Mouse (Mus musculus): Measurements from ENCODE around the gene Mog. TPM values are rescaled to one million over a fixed set of nuclear protein-coding genes. Genes with fewer than 3 reads are reported as not detected.
"Not testable (repeated sequence)": the region's sequence is repeated elsewhere in the genome, so short reads cannot be mapped to it uniquely, and the experiment has no call there.

Mog gene
- polyA plus RNA-seq, 1 experiment from 2014 or later = not detected

DNA sequence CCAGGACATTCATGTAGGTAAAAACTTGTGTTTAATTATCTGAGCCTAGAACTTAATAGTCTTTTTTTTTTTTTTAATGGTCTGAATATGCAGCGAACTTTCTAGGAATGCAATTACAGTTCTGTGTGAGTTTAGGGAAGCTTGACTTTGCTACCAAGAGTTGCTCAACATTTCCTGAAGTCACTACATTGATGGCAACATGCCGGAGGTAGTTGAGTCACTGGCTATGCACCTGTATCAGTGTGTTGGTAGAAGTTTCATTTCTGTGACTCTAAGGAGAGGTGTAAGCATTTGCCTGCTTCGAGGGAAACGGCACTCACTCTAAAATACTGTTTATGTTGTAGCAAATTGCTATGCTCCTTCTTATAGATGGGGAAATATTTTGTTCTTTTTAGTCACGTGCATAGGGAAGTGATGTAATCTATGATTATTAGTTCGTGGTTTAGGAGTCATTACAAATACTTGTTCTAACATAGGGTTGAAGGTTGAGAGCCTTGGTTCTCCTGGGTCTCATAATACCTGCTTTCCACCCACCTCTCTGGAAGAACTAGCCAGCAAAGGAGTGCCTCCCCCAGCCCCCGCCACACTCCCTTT is 21.6 kb upstream of the Mog start:
- Histone ChIP-seq H3K9me3 (replicated peaks) (no peaks in the 10 kb centered on the region), H3K9ac (peak overlapping the region; percentile 85; the same call in 1 of the 2 replicates), H3K4me2 (peak overlapping the region; percentile 97), H3K36me3 (no peaks in the 10 kb centered on the region), H3K4me3 (peak overlapping the region; percentile 92), H3K4me1 (replicated peaks) (peaks cover 20% of the 10 kb centered on the region), H3K27me3 (peaks cover 19% of the 10 kb centered on the region), H3K27ac (no peak overlapping the region)
- no peak for ATAC-seq (replicated peaks; ENCODE audit: insufficient number of reproducible peaks, insufficient read depth, low FRiP score, low read depth)
- 75% methylated on average over 7 of the region's 7 CpGs for WGBS

DNA sequence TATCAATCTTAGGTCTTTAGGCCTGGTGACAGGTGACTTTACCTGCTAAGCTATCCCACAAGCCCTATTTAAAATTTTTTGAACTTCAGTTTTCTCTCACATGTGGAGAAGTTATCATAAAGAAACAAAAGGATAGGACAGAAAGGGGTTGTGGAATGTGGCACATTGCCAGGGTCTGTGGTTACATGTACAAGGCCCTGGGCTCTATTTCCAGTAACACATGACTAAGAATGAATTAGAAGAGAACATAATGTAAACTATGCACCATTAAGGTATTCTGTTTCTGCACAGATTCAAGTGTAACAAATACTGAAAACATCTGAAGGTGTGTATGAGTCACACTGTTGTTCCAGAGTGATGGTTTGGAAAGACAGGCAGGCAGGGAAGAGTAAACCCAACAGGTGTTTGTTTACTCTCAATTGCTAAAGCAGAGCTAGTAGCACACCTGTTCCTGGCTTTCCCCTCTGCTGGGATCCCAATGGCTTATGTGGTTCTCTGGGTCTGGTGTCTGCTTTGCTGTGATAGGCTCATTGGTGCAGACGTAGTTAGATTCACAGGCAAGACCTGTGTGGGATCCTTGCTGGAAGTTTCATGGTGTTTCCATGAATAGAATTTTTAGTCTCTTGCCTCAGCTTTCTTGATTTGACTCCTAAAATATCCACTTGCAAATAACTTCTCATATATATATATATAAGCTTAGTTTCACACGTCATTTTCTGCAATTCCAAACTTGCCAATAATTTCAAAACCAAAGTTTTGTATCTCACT is 16.1 kb upstream of the Mog start:
- WGBS = 62% methylated on average over 2 of the region's 2 CpGs

DNA sequence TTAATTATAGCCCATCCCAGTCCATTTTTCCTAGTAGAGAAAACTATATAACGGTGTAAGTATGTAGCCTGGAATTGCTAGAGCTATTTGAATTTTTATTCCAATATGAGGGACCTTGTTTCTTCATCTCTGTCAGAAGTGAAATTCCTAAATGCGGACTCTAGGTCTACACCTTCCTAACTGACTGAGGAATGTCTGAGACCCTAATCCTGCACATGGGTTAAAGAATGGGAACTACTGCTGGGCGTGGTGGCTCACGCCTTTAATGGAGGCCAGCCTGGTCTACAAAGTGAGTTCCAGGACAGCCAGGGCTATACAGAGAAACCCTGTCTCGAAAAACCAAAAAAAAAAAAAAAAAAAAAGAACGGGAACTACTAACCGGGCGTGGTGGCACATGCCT is 6.0 kb upstream of the Mog start:
- ATAC-seq (replicated peaks; ENCODE audit: insufficient number of reproducible peaks, insufficient read depth, low FRiP score, low read depth) = no peak
- peaks cover 3% of the 10 kb centered on the region for H3K4me1 ChIP-seq (replicated peaks)
- H3K27me3 ChIP-seq = no peaks in the 10 kb centered on the region
- peak overlapping the region; percentile 64 for H3K4me3 ChIP-seq
- H3K9ac ChIP-seq = no peak overlapping the region
- no peaks in the 10 kb centered on the region for H3K9me3 ChIP-seq (replicated peaks)
- H3K36me3 ChIP-seq = no peaks in the 10 kb centered on the region
- WGBS = 67% methylated on average over 8 of the region's 8 CpGs
- peak overlapping the region; percentile 66 for H3K4me2 ChIP-seq
- peak overlapping the region; percentile 87 for H3K27ac ChIP-seq

More for the DNA sequence above, 16.1 kb upstream of the Mog start:
- H3K27me3 ChIP-seq = no peaks in the 10 kb centered on the region
- H3K9ac ChIP-seq = no peak overlapping the region
- H3K36me3 ChIP-seq = no peaks in the 10 kb centered on the region
- no peak overlapping the region for H3K27ac ChIP-seq
- H3K4me3 ChIP-seq = no peak overlapping the region
- H3K4me1 ChIP-seq (replicated peaks) = no peaks in the 10 kb centered on the region
- no peaks in the 10 kb centered on the region for H3K9me3 ChIP-seq (replicated peaks)
- H3K4me2 ChIP-seq = no peak overlapping the region
- ATAC-seq (replicated peaks; ENCODE audit: insufficient number of reproducible peaks, insufficient read depth, low FRiP score, low read depth) = no peak

DNA sequence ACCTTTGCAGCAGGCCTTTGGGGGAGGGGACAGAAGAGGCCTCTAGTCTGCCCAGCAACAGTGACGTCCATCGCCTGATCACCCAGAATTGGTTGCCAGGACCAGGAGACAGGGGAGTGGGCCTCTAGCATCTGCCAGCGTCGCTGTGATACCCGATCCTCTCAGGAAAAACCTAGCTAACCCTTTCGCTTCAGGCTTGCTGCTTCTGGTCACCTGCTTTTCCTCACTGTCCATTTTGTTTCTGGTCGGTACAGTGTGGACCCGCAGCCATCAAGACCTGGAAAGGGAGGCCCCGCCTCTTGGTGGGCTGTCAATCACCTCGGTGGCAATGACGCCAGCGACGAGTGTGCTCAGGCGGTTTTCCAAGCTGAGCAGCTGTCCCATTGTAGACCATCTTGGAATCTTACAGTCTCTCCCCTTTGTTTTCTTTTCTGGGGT is 5.5 kb upstream of the Mog start:
- peak; percentile 97 for ATAC-seq (replicated peaks; ENCODE audit: insufficient number of reproducible peaks, insufficient read depth, low FRiP score, low read depth)
- under 1% methylated on average over 14 of the region's 14 CpGs for WGBS
- H3K4me2 ChIP-seq = peak overlapping the region; percentile 66

DNA sequence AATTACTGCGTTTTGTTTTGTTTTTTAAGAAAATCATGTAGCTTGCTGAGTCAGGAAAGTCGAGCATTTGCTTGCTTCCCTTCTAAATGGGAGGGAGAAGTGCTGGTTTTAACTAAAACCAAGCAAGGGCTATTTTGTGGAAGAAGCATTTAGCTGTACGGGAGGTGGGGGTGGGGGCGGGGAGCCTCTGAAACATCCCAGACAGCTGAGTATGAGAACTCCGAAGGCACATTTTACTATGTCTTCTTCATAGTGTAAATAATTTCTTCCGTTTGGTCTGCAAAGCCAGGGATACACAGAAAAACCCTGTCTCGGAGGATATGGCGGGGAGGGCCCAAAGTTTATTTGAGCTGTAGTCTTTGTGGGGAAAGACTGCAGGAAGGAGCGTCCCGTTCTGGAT is 5.0 kb upstream of the Mog start:
- H3K4me3 ChIP-seq = peak overlapping the region; percentile 64
- no peaks in the 10 kb centered on the region for H3K9me3 ChIP-seq (replicated peaks)
- ATAC-seq (replicated peaks; ENCODE audit: insufficient number of reproducible peaks, insufficient read depth, low FRiP score, low read depth) = no peak
- WGBS = 9% methylated on average over 10 of the region's 10 CpGs
- H3K4me2 ChIP-seq = peak overlapping the region; percentile 66
- H3K27me3 ChIP-seq = no peaks in the 10 kb centered on the region
- H3K4me1 ChIP-seq (replicated peaks) = peaks cover 3% of the 10 kb centered on the region
- peak overlapping the region; percentile 56; the same call in 1 of the 2 replicates for H3K9ac ChIP-seq
- H3K36me3 ChIP-seq = no peaks in the 10 kb centered on the region
- peak overlapping the region; percentile 87 for H3K27ac ChIP-seq

More for the DNA sequence above, 5.5 kb upstream of the Mog start:
- H3K9me3 ChIP-seq (replicated peaks) = no peaks in the 10 kb centered on the region
- peaks cover 3% of the 10 kb centered on the region for H3K4me1 ChIP-seq (replicated peaks)
- H3K4me3 ChIP-seq = peak overlapping the region; percentile 64
- peak overlapping the region; percentile 56 for H3K9ac ChIP-seq
- no peaks in the 10 kb centered on the region for H3K27me3 ChIP-seq
- no peaks in the 10 kb centered on the region for H3K36me3 ChIP-seq
- peak overlapping the region; percentile 87 for H3K27ac ChIP-seq

DNA sequence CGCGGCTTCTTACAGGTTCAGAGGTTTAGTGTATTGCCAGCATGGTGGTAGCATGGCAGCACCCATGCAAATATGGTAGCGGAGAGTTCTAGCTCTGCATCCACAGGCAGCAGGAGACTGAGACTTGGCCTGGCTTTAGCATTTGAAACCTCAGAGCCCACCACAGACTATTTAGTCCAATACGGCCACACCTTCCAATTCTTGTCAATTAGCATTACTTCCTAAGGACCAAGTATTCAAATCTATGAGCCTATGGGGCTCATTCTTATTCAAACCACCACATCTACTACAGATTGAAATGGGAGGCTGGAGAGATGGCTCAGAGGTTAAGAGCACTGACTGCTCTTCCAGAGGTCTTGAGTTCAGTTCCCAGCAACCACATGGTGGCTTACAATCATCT is 4.3 kb upstream of the Mog start:
- ATAC-seq (replicated peaks; ENCODE audit: insufficient number of reproducible peaks, insufficient read depth, low FRiP score, low read depth) = no peak

DNA sequence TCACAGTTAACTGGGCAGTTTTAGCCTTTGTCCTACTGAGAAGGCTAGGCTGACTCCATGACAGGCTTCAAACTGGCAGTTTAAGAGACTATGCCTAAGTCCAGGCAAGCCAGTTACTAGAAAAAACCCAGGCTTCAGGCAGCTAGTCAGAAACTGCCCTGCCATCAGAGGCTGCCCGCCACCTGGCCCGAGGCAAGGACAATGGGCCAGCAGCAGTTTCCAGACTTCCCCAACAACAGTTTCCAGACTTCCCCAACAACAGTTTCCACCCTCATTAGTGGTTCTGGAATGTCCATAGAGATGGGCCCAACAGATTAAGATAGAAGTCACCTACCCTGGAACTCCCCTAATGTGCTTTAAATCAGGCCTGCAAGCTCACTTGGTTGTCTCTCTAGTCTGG is 3.2 kb upstream of the Mog start:
- Histone ChIP-seq H3K36me3 (no peaks in the 10 kb centered on the region), H3K27me3 (no peaks in the 10 kb centered on the region), H3K4me2 (no peak overlapping the region), H3K27ac (no peak overlapping the region), H3K4me1 (replicated peaks) (peaks cover 3% of the 10 kb centered on the region), H3K9ac (no peak overlapping the region), H3K4me3 (no peak overlapping the region), H3K9me3 (replicated peaks) (no peaks in the 10 kb centered on the region)
- ATAC-seq (replicated peaks; ENCODE audit: insufficient number of reproducible peaks, insufficient read depth, low FRiP score, low read depth) = no peak
- 82% methylated on average over 2 of the region's 2 CpGs for WGBS

More for the DNA sequence above, 4.3 kb upstream of the Mog start:
- no peaks in the 10 kb centered on the region for H3K27me3 ChIP-seq
- H3K9me3 ChIP-seq (replicated peaks) = no peaks in the 10 kb centered on the region
- H3K4me3 ChIP-seq = no peak overlapping the region
- H3K27ac ChIP-seq = no peak overlapping the region; the same call in 1 of the 2 replicates
- H3K4me1 ChIP-seq (replicated peaks) = peaks cover 3% of the 10 kb centered on the region
- WGBS = 92% methylated on average over 4 of the region's 4 CpGs
- no peak overlapping the region for H3K4me2 ChIP-seq
- H3K36me3 ChIP-seq = no peaks in the 10 kb centered on the region
- H3K9ac ChIP-seq = no peak overlapping the region

DNA sequence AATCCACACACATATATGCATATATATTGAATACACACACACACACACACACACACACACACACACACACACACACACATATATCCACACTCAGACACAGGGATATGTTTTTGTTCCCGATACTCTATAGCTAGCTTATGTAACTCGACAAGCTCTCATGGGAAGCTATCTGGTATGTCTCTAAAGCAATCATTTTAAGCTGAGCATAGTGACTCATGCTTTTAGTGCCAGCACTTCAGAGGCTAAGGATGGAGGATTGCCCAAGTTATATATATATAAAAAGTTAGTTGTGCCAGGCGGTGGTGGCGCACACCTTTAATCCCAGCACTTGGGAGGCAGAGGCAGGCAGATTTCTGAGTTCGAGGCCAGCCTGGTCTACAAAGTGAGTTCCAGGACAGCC is 4.0 kb downstream of the Mog start:
- not testable (repeated sequence) for H3K9me3 ChIP-seq (replicated peaks); ATAC-seq (replicated peaks; ENCODE audit: insufficient number of reproducible peaks, insufficient read depth, low FRiP score, low read depth); H3K4me3 ChIP-seq; H3K27me3 ChIP-seq; H3K36me3 ChIP-seq; H3K4me2 ChIP-seq; H3K9ac ChIP-seq; H3K4me1 ChIP-seq (replicated peaks); H3K27ac ChIP-seq
- 82% methylated on average over 5 of the region's 5 CpGs for WGBS

DNA sequence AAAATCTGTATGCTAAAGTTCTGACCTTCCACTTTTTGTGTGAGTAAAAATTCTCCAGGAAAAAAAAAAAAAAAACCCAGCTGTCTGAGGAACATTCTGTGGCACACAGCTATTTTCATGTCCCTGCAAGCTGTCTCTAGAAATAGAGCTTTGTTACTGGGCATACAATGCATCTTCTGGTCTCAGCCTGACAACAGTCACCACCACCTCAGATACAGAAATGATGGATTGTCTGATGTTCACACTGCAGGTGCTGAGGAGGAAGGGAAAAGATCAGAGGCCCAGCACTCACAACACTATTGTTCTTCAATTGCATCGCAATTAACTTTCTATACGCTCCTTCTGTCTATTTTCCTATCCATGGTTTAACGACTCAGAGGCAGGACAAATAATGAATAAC is 4.9 kb downstream of the Mog start:
- no peaks in the 10 kb centered on the region for H3K4me1 ChIP-seq (replicated peaks)
- no peak overlapping the region for H3K27ac ChIP-seq
- no peaks in the 10 kb centered on the region for H3K27me3 ChIP-seq
- H3K36me3 ChIP-seq = no peaks in the 10 kb centered on the region
- WGBS = 80% methylated on average over 3 of the region's 3 CpGs
- no peaks in the 10 kb centered on the region for H3K9me3 ChIP-seq (replicated peaks)
- H3K4me2 ChIP-seq = no peak overlapping the region
- no peak overlapping the region for H3K9ac ChIP-seq
- no peak overlapping the region for H3K4me3 ChIP-seq
- ATAC-seq (replicated peaks; ENCODE audit: insufficient number of reproducible peaks, insufficient read depth, low FRiP score, low read depth) = no peak

DNA sequence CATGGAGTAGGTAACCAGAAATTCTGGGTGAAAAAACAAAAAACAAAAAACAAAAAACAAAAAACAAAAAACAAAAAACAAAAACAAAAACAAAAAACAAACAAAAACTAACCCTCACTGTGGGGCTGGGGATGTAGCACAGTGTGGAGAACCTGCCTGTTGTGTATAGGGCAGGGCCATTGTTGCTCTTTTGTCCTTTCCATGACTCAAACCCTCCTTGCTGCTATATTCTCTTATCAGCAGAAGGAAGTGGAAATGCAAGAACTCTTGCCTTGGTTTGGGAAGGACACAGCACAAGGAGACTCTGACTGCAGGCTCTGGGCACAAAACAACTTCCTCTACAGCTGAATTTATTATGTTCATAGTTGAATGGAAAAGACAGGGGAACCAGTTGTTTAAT is 6.9 kb downstream of the Mog start:
- Histone ChIP-seq H3K4me3 (no peak overlapping the region), H3K9ac (no peak overlapping the region), H3K9me3 (replicated peaks) (no peaks in the 10 kb centered on the region), H3K4me1 (replicated peaks) (no peaks in the 10 kb centered on the region), H3K36me3 (no peaks in the 10 kb centered on the region), H3K27ac (no peak overlapping the region), H3K27me3 (no peaks in the 10 kb centered on the region), H3K4me2 (no peak overlapping the region)
- no peak for ATAC-seq (replicated peaks; ENCODE audit: insufficient number of reproducible peaks, insufficient read depth, low FRiP score, low read depth)

DNA sequence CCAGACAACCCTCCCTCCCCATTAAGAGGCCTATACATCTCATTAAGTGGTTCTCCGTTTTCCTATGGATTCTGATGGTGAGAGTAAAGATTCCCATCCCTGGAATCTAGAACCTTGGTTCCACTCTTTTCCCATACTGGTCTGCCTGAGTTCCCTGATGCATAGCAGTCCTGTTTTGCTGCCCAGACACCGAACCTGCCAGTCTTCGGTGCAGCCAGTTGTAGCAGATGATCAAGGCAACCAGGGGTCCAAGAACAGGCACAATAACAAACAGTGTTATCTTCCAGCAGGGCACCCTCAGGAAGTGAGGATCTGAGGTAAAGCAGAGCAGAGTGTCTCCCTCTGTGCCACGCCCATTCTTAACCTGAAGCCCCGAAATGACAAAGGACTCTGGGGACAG is 11.1 kb downstream of the Mog start:
- H3K4me2 ChIP-seq = no peak overlapping the region
- no peaks in the 10 kb centered on the region for H3K4me1 ChIP-seq (replicated peaks)
- H3K27ac ChIP-seq = no peak overlapping the region
- no peak overlapping the region for H3K4me3 ChIP-seq
- no peaks in the 10 kb centered on the region for H3K27me3 ChIP-seq
- H3K36me3 ChIP-seq = peaks cover 16% of the 10 kb centered on the region
- WGBS = 57% methylated on average over 5 of the region's 5 CpGs
- no peak for ATAC-seq (replicated peaks; ENCODE audit: insufficient number of reproducible peaks, insufficient read depth, low FRiP score, low read depth)
- H3K9ac ChIP-seq = no peak overlapping the region
- H3K9me3 ChIP-seq (replicated peaks) = no peaks in the 10 kb centered on the region

DNA sequence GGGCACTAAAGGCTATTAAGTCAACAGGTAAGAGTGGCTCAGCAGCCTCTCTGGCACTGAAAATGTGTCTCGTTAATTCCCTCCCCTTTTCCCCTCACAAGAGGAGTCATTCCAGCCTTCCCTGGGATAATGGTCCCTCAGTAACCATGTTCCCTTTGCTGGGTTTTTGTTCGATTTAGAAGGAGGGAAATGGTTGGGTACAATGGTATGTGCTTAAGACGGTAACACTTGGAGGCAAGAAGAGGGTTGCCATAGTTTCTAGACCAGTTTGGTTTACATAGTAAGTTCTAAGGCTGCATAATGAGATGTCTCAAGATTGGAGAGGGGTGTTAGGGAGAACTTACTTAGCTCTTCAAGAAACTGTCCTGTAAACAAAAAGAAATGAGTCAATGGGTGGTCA is 11.5 kb downstream of the Mog start:
- Histone ChIP-seq H3K4me1 (replicated peaks) (no peaks in the 10 kb centered on the region), H3K4me2 (no peak overlapping the region), H3K4me3 (no peak overlapping the region), H3K9ac (no peak overlapping the region), H3K36me3 (peaks cover 16% of the 10 kb centered on the region), H3K27ac (no peak overlapping the region), H3K9me3 (replicated peaks) (no peaks in the 10 kb centered on the region), H3K27me3 (no peaks in the 10 kb centered on the region)
- ATAC-seq (replicated peaks; ENCODE audit: insufficient number of reproducible peaks, insufficient read depth, low FRiP score, low read depth) = no peak
- 86% methylated on average over 3 of the region's 3 CpGs for WGBS
